Mouse (Mus musculus): ENCODE data around the gene St8sia1.

- TF ChIP-seq CTCF (IDR thresholded peaks at IDR 0.05; ENCODE audit: insufficient read depth, low read depth, low read length) (no peak), POLR2A (IDR thresholded peaks at IDR 0.05; ENCODE audit: insufficient read depth, low read depth, low read length) (no peak)
Observed at GRCm38 (mm10) chr6:142880849-142881470, 83.3 kb downstream of the St8sia1 start.

Measured in olfactory bulb, adult 2 months (tissue).